Mouse (Mus musculus) neural tube, embryonic 13.5 days (tissue): ENCODE data around the gene B3gnt2. TPM values are rescaled to one million over a fixed set of nuclear protein-coding genes. Genes with fewer than 3 reads are reported as not detected.

ENCODE experiments used
- ATAC-seq: fragments of 200-750 bp; cut with Nextera tagmentation; 2 replicates; pipeline ENCODE4 v1.8.0; 2017; ENCODE audit warnings: low read depth, mild to moderate bottlenecking, moderate TSS enrichment, moderate library complexity
- H3K27ac ChIP-seq: fragments of 300-500 bp; sonication (generic); replicated peaks from 2 replicates; pipeline ENCODE4 v1.5.1; 2015; ENCODE audit warnings: moderate library complexity, mild to moderate bottlenecking, inconsistent platforms
- H3K27me3 ChIP-seq: fragments of 300-500 bp; sonication (generic); 2 replicates; pipeline ENCODE4 v1.6.1; 2015; ENCODE audit warnings: mild to moderate bottlenecking, inconsistent platforms
- H3K36me3 ChIP-seq: fragments of 300-500 bp; sonication (generic); 2 replicates; pipeline ENCODE4 v1.6.1; 2015; ENCODE audit warnings: mild to moderate bottlenecking, inconsistent platforms
- H3K4me1 ChIP-seq: fragments of 300-500 bp; sonication (generic); replicated peaks from 2 replicates; pipeline ENCODE4 v1.6.1; 2015; ENCODE audit warnings: inconsistent platforms
- H3K4me2 ChIP-seq: fragments of 300-500 bp; sonication (generic); 2 replicates; pipeline ENCODE4 v1.6.1; 2015; ENCODE audit warnings: inconsistent platforms, mild to moderate bottlenecking, moderate library complexity
- H3K4me3 ChIP-seq: fragments of 300-500 bp; sonication (generic); 2 replicates; pipeline ENCODE4 v1.5.1; 2015; ENCODE audit warnings: mild to moderate bottlenecking, inconsistent platforms
- H3K9ac ChIP-seq: fragments of 300-500 bp; sonication (generic); 2 replicates; pipeline ENCODE4 v1.6.1; 2015; ENCODE audit warnings: moderate library complexity, mild to moderate bottlenecking, inconsistent platforms
- H3K9me3 ChIP-seq: fragments of 300-500 bp; sonication (generic); 2 replicates; pipeline ENCODE4 v1.6.1; 2016; ENCODE audit warnings: inconsistent platforms
- WGBS: fragments of 180-500 bp; shearing (Covaris S2); methylation state at CpG from one replicate; pipeline ENCODE4 v1.1.7; 2015; 5-methylcytosine and 5-hydroxymethylcytosine counted together
- polyA plus RNA-seq: library from polyadenylated mRNA; unstranded; fragments of >200 nt; fragmentation: Nextera tagmentation; extraction: Ambion mirVana; gene quantifications from 2 replicates; pipeline ENCODE4 v1.2.1, GENCODE M21; 2015

The B3gnt2 gene
- polyA plus RNA-seq, 1 experiment from 2014 or later: 2.0 TPM

DNA sequence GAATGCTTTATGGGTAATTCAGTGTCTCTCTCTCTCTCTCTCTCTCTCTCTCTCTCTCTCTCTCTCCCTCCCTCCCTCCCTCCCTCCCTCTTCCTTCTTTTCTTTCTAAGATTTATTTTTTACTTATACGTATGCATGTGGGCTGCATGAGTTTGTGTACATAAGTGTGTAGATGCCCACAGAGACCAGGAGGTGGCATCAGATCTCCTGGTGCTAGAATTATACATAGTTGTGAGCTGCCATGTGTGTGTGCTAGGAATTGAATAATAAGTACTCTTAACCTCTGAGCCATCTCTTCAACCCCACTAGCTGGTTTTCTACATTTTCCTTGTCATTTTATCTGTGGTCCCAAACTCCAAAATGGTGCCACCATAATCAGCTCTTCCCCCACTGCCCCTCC, 35.2 kb downstream of the B3gnt2 start:
- 100% methylated on average over 1 of the region's 1 CpGs for WGBS
- no peak overlapping the region for H3K4me2 ChIP-seq
- no peak for ATAC-seq

DNA sequence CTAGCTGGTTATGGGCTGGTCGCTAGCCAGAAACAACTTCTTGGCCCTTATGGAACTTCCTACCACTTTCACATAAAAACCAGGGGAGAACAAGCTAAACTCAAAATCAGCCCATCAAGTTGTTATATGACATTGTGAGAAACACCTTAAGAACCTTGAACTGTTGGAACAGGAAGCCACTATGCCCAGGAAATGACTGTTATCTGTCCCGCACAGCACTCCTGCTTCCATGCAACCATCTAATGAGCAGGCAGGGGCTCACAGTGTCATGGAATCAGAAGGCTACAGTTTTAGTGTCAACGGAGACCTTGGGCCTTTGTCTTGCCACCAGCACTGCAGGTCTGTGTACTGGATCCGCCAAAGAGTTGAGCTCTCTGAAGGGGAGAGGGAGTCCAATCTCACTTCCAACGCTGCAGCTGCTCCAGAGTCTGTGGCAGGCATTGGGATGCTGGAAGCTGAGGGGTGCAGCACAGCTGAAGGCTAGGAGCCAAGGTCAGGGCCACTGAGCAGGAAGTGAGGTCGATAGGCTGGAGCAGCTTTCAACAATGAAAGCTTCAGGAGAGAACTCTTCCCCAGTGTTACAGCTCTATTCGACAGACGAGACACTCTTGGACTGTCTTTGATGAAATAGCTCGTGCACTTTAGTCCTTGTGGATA, 36.6 kb downstream of the B3gnt2 start:
- Histone ChIP-seq H3K9me3 (no peaks in the 10 kb centered on the region), H3K4me1 (no peaks in the 10 kb centered on the region), H3K4me2 (no peak overlapping the region), H3K9ac (no peak overlapping the region), H3K27ac (no peak overlapping the region), H3K27me3 (no peaks in the 10 kb centered on the region), H3K4me3 (no peak overlapping the region), H3K36me3 (no peaks in the 10 kb centered on the region)
- 86% methylated on average over 9 of the region's 9 CpGs for WGBS
- no peak for ATAC-seq

More for the DNA sequence above, 35.2 kb downstream of the B3gnt2 start:
- H3K9me3 ChIP-seq: no peaks in the 10 kb centered on the region
- H3K27ac ChIP-seq: no peak overlapping the region
- no peak overlapping the region for H3K4me3 ChIP-seq
- H3K9ac ChIP-seq: no peak overlapping the region
- H3K36me3 ChIP-seq: no peaks in the 10 kb centered on the region
- H3K27me3 ChIP-seq: no peaks in the 10 kb centered on the region
- H3K4me1 ChIP-seq: peaks cover 4% of the 10 kb centered on the region

DNA sequence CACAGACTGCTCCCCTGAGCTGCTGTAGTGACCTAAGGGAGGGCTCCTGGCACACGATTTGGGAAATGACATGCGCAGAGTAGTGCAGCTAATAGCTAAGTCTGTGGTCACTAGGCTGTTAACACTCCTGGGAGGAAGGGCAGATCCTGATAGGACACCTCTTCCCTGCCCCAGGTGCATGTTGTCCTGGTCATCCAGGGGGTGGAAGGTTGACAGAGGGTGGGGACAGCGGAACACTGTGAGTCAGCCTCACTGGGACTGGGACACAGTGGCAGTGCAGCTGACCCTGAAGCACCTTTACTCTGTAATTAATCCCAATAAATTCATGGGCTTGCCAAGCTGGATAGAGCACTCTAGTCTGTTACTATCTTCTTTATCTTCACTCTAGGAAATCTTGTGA, 39.5 kb downstream of the B3gnt2 start:
- no peaks in the 10 kb centered on the region for H3K9me3 ChIP-seq
- 82% methylated on average over 3 of the region's 3 CpGs for WGBS
- H3K27me3 ChIP-seq: no peaks in the 10 kb centered on the region
- no peak overlapping the region for H3K9ac ChIP-seq
- ATAC-seq: no peak
- H3K4me1 ChIP-seq: no peaks in the 10 kb centered on the region
- no peaks in the 10 kb centered on the region for H3K36me3 ChIP-seq
- no peak overlapping the region for H3K27ac ChIP-seq
- no peak overlapping the region for H3K4me3 ChIP-seq
- H3K4me2 ChIP-seq: no peak overlapping the region

DNA sequence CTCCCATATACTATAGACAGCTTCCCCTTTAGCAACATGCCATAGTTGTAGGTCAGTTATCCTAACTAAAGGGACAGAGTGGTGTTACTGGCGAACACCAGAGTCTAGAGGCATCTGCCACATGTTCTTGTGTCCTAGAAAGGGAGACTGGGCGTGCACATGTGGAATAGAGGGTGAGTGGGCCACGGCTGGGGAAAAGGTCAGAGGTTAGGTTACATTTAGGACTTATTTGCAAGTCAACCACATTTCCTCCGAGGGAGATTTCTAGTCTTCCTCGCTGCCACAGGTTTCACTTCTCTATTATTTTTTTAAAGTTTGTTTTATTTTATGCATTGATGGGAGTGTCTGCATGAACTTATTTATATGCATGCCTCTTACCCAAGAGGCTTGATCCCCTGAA, 42.4 kb downstream of the B3gnt2 start:
- H3K4me1 ChIP-seq: no peaks in the 10 kb centered on the region
- no peak overlapping the region for H3K4me2 ChIP-seq
- H3K9me3 ChIP-seq: no peaks in the 10 kb centered on the region
- 78% methylated on average over 5 of the region's 5 CpGs for WGBS
- no peak overlapping the region for H3K27ac ChIP-seq
- H3K9ac ChIP-seq: no peak overlapping the region
- H3K36me3 ChIP-seq: no peaks in the 10 kb centered on the region
- H3K4me3 ChIP-seq: no peak overlapping the region
- no peaks in the 10 kb centered on the region for H3K27me3 ChIP-seq
- ATAC-seq: no peak

DNA sequence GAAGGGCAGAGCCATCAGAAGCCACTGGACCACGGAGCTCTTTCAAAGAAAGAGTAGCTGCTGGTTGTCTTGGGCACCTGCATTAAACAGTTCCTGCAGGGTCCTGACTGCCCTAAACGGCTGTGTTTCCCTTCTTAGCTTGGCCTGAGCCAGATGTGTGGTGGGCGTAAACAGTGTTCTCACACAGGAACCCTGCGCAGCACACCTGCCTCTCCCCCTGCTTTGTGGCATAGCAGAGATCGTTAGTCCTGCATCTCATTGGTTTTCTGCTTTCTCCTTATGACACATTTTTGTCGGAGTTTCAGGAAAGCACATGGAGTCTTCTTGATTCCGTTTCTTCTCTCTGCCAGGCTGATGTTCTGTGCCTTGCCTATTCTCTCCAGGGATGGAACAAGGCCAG, 44.9 kb downstream of the B3gnt2 start:
- ATAC-seq: no peak
- Histone ChIP-seq H3K4me1 (no peaks in the 10 kb centered on the region), H3K9me3 (no peaks in the 10 kb centered on the region), H3K4me2 (no peak overlapping the region), H3K9ac (no peak overlapping the region), H3K36me3 (no peaks in the 10 kb centered on the region), H3K4me3 (no peak overlapping the region), H3K27me3 (no peaks in the 10 kb centered on the region), H3K27ac (no peak overlapping the region)
- 87% methylated on average over 7 of the region's 7 CpGs for WGBS

DNA sequence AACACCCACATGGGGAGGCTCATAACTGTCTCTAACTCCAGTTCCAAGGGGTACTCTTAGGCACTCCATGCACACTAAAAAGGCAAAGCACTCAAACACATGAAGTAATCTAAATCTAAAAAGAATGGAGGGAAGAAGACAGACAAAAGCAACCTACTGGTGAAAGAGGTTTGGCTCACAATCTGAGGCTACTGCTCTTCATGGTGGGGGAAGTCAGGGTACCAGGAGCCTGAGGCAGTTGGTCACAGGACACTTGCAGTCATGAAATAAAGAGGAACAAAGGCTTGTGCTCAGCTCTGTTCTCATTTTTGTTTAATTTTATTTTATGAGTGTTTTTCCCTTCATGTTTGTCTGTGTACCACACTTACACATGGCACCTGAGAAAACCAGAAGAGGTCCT, 45.6 kb downstream of the B3gnt2 start:
- no peaks in the 10 kb centered on the region for H3K27me3 ChIP-seq
- H3K4me3 ChIP-seq: no peak overlapping the region
- H3K4me2 ChIP-seq: no peak overlapping the region
- H3K9me3 ChIP-seq: no peaks in the 10 kb centered on the region
- no peak overlapping the region for H3K9ac ChIP-seq
- H3K27ac ChIP-seq: no peak overlapping the region
- no peaks in the 10 kb centered on the region for H3K36me3 ChIP-seq
- no peak for ATAC-seq
- no peaks in the 10 kb centered on the region for H3K4me1 ChIP-seq

DNA sequence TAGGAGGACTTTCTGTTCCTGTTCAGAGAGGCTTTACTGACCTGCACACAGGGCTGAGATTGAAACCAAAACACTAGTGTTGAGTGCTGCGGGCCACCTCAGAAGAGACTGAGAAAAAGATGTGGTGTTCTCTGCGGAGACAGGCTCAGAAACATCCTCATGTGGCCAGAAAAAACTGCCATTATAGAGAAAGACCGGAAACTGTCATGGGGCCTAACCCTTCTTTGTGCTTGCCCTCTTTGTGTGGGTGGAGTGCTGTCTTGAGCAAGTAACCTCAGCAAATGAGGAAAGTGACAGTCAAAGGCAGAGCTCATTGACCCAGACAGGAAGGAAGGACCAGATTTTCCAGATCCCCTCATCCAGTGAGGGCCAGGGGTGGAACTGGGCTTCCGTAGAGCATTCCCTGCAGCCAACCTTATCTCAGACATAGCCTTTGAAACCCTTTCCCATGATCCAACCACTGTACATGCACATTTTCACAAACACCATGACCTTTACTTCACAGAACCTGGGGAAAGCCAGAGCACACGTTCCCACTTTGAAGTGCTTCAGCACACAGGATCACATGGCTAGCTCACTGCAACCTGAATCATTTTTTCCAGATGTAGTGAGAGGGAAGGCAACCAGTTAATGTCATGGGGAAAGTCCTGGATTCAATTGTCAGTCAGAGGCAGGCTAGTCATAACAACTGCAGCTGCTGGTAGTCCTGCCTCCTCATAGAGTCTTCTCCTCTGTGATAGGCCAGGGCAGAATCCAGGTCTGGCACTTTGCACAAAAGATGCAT, 46.6 kb downstream of the B3gnt2 start:
- H3K4me2 ChIP-seq: no peak overlapping the region
- H3K27me3 ChIP-seq: no peaks in the 10 kb centered on the region
- H3K36me3 ChIP-seq: no peaks in the 10 kb centered on the region
- 89% methylated on average over 5 of the region's 5 CpGs for WGBS
- H3K4me3 ChIP-seq: no peak overlapping the region
- H3K27ac ChIP-seq: no peak overlapping the region
- H3K9ac ChIP-seq: no peak overlapping the region
- no peak for ATAC-seq
- no peaks in the 10 kb centered on the region for H3K9me3 ChIP-seq
- H3K4me1 ChIP-seq: no peaks in the 10 kb centered on the region

DNA sequence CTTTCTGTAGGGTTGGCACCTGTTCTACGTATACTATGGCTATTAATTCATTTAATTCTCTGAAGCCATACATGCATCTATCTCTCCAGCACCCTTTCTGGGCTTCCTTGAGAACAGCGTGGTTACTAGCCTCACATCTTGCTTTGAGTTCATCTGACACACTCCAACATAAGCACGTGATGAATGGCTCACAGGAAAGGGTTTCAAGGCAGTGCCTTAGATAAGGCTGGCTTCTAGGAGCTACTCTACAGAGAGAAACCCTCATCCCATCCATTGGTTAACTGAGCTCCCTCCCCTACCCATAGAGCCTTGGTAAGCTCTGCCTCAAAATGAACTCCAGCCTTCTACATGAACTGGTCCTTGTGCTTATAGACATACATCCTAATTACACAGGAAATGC, 47.3 kb downstream of the B3gnt2 start:
- H3K9me3 ChIP-seq: no peaks in the 10 kb centered on the region
- no peaks in the 10 kb centered on the region for H3K4me1 ChIP-seq
- H3K27me3 ChIP-seq: no peaks in the 10 kb centered on the region
- H3K4me2 ChIP-seq: no peak overlapping the region
- no peak overlapping the region for H3K4me3 ChIP-seq
- no peak overlapping the region for H3K27ac ChIP-seq
- H3K36me3 ChIP-seq: no peaks in the 10 kb centered on the region
- WGBS: 82% methylated on average over 3 of the region's 3 CpGs
- no peak for ATAC-seq
- H3K9ac ChIP-seq: no peak overlapping the region

DNA sequence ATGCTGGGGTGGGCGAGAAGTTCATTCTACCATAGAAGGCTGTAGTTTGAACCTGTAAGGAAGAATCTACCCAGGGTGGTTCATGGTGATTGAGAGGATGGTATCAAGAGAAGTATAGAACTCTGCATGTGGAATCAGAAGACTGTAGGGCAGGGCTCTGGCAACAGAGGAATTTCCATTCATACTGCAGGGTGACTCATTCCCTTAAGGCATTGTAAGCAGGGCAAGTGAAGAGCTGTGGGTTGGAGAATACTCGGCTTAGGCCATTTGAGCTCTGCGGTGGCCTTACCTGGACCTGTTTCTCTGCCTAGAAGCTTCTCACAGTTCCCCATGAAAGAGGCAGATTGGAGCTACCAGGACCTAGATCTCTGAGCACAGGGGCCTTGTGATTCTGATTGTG, 49.3 kb downstream of the B3gnt2 start:
- H3K27ac ChIP-seq: no peak overlapping the region
- H3K4me2 ChIP-seq: no peak overlapping the region
- WGBS: 93% methylated on average over 3 of the region's 3 CpGs
- no peak overlapping the region for H3K4me3 ChIP-seq
- no peak overlapping the region for H3K9ac ChIP-seq
- no peaks in the 10 kb centered on the region for H3K9me3 ChIP-seq
- no peak for ATAC-seq
- H3K36me3 ChIP-seq: no peaks in the 10 kb centered on the region
- H3K27me3 ChIP-seq: no peaks in the 10 kb centered on the region
- no peaks in the 10 kb centered on the region for H3K4me1 ChIP-seq

DNA sequence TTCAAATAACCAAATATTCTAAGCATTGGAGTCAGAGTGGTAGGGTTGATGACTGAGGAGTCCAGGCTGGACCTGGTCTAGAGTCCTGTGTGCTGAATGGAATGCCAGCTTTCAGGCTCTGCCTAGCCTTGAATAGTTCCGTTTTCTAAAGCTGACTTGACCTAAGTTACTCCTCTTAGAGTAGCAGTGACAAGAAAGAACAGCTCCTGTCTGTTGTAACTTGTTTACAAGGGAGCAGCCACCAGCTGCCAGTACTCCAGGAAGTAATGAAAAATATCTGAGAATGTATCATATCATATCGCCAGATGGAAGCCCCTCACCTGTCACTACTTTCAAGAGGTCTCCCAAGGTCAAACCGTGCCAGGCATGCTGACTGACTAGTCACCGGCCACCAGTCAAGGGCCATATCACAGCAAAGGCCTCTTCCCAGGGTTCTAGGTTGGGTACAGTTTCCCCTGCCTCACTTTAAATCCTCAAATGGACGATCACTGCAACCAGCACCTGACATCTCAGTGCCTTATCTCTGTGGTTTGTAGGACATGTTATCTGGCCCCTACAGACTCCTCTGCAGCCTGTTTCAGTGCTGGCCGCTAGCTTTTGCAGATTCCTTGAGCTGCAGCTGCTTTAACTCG, 51.2 kb downstream of the B3gnt2 start:
- 83% methylated on average over 7 of the region's 7 CpGs for WGBS
- Histone ChIP-seq H3K4me2 (no peak overlapping the region), H3K9ac (no peak overlapping the region), H3K36me3 (no peaks in the 10 kb centered on the region), H3K9me3 (no peaks in the 10 kb centered on the region), H3K27me3 (no peaks in the 10 kb centered on the region), H3K4me1 (no peaks in the 10 kb centered on the region), H3K4me3 (no peak overlapping the region), H3K27ac (no peak overlapping the region)
- no peak for ATAC-seq

DNA sequence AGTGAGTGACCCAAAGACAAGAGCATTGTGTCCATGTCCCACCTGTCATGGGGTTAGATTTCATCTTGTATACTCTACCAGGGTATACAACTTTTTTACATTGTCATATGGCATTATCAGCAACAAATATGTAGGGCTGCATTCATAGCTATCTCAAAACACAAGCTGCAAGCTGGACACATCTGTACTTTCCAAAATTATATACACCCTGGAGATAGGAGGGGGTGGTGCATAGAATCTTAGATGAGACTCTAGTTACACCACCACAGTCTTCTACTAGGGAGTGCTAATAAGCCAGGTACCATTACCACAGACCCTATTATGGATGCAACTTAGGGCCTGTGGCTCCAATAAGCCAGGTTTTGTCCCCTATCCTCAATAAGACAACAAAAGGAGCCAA, 52.7 kb downstream of the B3gnt2 start:
- no peak for ATAC-seq
- no peak overlapping the region for H3K4me2 ChIP-seq

DNA sequence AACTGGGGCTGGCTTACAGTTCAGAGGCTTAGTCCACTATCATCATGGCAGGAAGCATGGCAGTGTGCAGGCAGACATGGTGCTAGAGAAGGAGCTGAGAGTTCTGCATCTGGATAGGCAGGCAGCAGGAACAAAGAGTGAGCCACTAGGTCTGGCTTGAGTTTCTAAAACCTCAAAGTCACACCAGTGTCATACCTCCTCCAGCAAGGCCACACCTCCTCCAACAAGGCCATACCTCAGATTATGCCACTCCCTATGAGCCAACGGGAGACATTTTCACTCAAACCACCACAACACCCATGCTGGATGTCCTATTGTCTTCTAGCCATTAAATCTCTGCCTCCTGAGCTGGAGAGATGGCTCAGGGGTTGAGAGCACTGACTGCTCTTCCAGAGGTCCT, 55.6 kb downstream of the B3gnt2 start:
- H3K4me3 ChIP-seq: no peak overlapping the region
- H3K27ac ChIP-seq: no peak overlapping the region
- H3K9me3 ChIP-seq: no peaks in the 10 kb centered on the region
- ATAC-seq: no peak
- H3K4me2 ChIP-seq: no peak overlapping the region
- no peak overlapping the region for H3K9ac ChIP-seq
- H3K27me3 ChIP-seq: no peaks in the 10 kb centered on the region
- 69% methylated on average over 1 of the region's 1 CpGs for WGBS
- no peaks in the 10 kb centered on the region for H3K4me1 ChIP-seq
- H3K36me3 ChIP-seq: no peaks in the 10 kb centered on the region

More for the DNA sequence above, 52.7 kb downstream of the B3gnt2 start:
- Histone ChIP-seq H3K4me1 (no peaks in the 10 kb centered on the region), H3K9ac (no peak overlapping the region), H3K27me3 (no peaks in the 10 kb centered on the region), H3K4me3 (no peak overlapping the region), H3K27ac (no peak overlapping the region), H3K36me3 (no peaks in the 10 kb centered on the region), H3K9me3 (no peaks in the 10 kb centered on the region)
